Mouse (Mus musculus) CD4-positive naive resting alpha-beta T cell, adult 76 days (primary cell): ENCODE data around the gene Sult1e1. TPM values are rescaled to one million over a fixed set of nuclear protein-coding genes. Genes with fewer than 3 reads are reported as not detected.

ENCODE experiments used
- total RNA-seq: library from RNA; stranded (reverse); gene quantifications from one replicate; pipeline ENCODE4 v1.2.4, GENCODE M21; 2023

Sult1e1 gene
- total RNA-seq = not detected

DNA sequence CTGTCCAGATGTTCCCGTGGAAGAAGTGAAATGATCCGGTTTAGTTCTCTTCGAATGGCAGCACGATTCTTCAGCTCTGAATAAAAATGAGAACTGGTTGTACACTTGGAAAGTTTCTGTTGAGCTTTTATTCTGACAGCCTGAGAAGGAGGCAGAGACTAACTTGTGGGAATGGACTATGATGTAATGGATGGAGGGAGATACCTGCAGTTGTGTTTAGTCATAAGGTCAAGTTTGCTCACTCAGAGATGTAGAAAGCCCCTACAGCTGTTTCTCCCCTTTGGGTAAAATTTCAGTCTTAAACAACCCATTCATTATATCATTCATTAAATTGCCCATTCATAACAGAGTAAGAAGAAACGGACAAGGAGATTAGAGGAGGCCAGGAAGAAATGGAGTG, at the start of gene Sult1e1:
Sult1e1 (minus strand) TSS at position 101 of the 400 bp plus-strand sequence.

DNA sequence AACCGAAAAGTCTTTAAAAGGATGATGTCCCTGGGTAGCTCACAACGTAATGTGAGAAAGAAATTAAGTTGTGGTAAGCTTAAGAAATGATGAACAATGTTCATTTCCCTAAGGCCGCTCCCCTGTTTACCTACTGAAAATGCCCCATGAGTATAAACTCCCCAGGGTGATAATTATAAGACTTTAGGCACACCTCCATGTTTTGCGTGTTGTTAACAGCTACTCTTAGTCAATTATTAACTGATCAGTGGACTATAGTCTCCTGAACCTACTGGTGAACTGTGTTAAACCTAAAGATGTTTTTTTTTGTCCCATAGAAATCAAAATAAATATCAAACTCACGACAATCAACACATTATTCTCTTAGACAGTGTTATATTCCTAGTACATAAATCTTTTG, 22.5 kb downstream of the Sult1e1 start, which contains the start of gene Sult1d1:
Sult1d1 (minus strand) TSS at position 183 of the 400 bp plus-strand sequence.

DNA sequence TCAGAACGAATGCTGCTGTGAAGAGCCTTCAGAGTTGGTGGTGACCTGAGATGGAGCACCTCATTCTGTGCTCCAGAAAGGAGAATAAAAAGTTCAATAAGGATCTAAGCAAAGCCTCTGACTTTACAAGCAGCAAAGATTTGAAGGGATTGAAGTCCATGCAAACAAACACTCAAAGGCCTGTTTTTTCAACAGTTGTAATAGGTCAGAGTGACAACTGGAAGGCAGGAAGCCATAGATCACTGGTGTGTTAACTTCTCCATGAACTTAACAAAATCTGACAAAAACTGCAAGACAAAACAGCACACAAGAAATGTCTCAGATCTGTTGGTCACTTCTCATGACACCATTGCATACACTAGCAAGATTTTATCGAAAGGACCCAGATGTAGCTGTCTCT, 53.3 kb downstream of the Sult1e1 start, which contains the start of gene Sult1b1:
Sult1b1 (minus strand) TSS at position 85 of the 400 bp plus-strand sequence.

Other genes starting within 250 kb of the Sult1e1 start
- not detected for gene Ugt2b38, start 167.4 kb downstream of the Sult1e1 start, total RNA-seq
- not detected for gene Ugt2a2, start 109.3 kb downstream of the Sult1e1 start, total RNA-seq
- gene Gm43638, start 104.8 kb downstream of the Sult1e1 start, total RNA-seq = not detected
- gene Ugt2a1, start 100.7 kb downstream of the Sult1e1 start, total RNA-seq = not detected
- not detected for gene Sult1b1, start 53.4 kb downstream of the Sult1e1 start, total RNA-seq
- gene Sult1d1, start 22.6 kb downstream of the Sult1e1 start, total RNA-seq = not detected
- gene Csn1s1, start 74.6 kb upstream of the Sult1e1 start, total RNA-seq = not detected
- not detected for gene Csn2, start 108.0 kb upstream of the Sult1e1 start, total RNA-seq
- gene Csn1s2a, start 183.0 kb upstream of the Sult1e1 start, total RNA-seq = not detected
- gene Csn1s2b, start 216.5 kb upstream of the Sult1e1 start, total RNA-seq = not detected
- gene Prr27, start 234.1 kb upstream of the Sult1e1 start, total RNA-seq = not detected